Mouse (Mus musculus) G1E (cell line): ENCODE data around the gene Lrrc1.

ENCODE experiments used
- CTCF ChIP-seq: IDR thresholded peaks from 2 replicates; pipeline ENCODE4 v1.5.1; 2012; ENCODE audit warnings: low read depth, low read length, inconsistent platforms, mixed read lengths
- GATA1 ChIP-seq: IDR thresholded peaks from 2 replicates; pipeline ENCODE4 v1.6.1; 2012; ENCODE audit warnings: borderline replicate concordance, low read length, inconsistent platforms, mixed read lengths
- GATA2 ChIP-seq: IDR thresholded peaks from 2 replicates; pipeline ENCODE4 v1.6.1; 2012; ENCODE audit warnings: low read depth, low read length, inconsistent platforms, borderline replicate concordance
- POLR2AphosphoS5 ChIP-seq: IDR thresholded peaks from 2 replicates; pipeline ENCODE4 v1.6.1; 2012; ENCODE audit warnings: low read depth, low read length, inconsistent platforms; ENCODE audit not compliant: insufficient replicate concordance
- TAL1 ChIP-seq: conservative IDR thresholded peaks from 2 replicates; pipeline ENCODE4 v1.6.1; 2012; ENCODE audit warnings: low read depth, low read length, inconsistent platforms, mixed read lengths

DNA sequence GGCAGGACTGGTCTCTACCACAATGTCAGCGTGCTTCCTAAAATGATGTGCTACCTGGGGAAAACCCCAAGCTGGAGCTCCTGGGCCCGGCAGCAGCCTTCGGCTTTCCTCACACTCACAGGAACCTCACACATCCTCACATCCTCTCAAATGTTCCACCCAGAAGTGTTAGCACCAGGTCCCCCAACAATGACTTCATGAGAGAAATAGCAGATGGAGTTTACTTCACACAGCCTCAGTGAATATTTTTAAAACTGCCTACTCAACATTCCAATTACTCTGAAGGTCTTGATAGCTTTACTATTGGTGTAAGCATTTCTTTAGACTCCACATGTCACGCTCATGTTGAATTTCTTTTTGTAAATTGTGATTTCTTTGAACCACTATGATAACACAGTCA lies 27.2 kb upstream of the Lrrc1 start:
- no peak for TF ChIP-seq CTCF
- TF ChIP-seq GATA2, result no peak
- no peak for TF ChIP-seq GATA1
- no peak for TF ChIP-seq TAL1
- TF ChIP-seq POLR2AphosphoS5, result no peak
